In genomic region chr15:93091396-93091795, GRCm38 (mm10) we compare ENCODE assay signal across 19 mouse cellular contexts.
DNase-seq lines count a peak whose midpoint lies in the region; ATAC-seq and TF ChIP-seq lines count a peak whose summit lies in the region.
"Had no signal": no experiment of that assay in that cellular context is flagged by ENCODE, and none has a peak within 500 bp of the region (broad histone marks: within the 10 kb centered on the region; RNA-seq: fewer than 3 reads in every experiment).

No protein-coding gene starts in this region.

- H3K4me3 ChIP-seq in layer of hippocampus, adult 2 months: no peak overlapping the region
- H3K4me3 ChIP-seq: embryonic facial prominence, embryonic 10.5 days; embryonic facial prominence, embryonic 12.5 days; forebrain, embryonic 13.5 days; forebrain, embryonic 15.5 days had no signal

- no peak for DNase-seq in cerebellum, adult 11 months
- no peak for DNase-seq in layer of hippocampus, adult 2 months (ENCODE audit: low spot score in 2 of 2)
- no peak for DNase-seq in embryo, embryonic 10 days (ENCODE audit: low spot score)
- DNase-seq: adrenal gland, adult 2 months; adrenal gland, postnatal 10 days; adrenal gland, postnatal 25 days; cerebellum, adult 11-12 months; cerebellum, adult 2 months; cerebellum, adult 9-10 months; cerebellum, postnatal 10 days; cerebellum, postnatal 25 days; forebrain, postnatal 0 days had no signal

- H3K27ac ChIP-seq in layer of hippocampus, adult 2 months: no peak overlapping the region
- H3K27ac ChIP-seq: embryonic facial prominence, embryonic 10.5 days; embryonic facial prominence, embryonic 12.5 days; forebrain, embryonic 13.5 days; forebrain, embryonic 15.5 days had no signal

- TF ChIP-seq CTCF in layer of hippocampus, adult 2 months (conservative IDR thresholded peaks at IDR 0.05): no peak

- ATAC-seq in common myeloid progenitor, adult 5-6 weeks (replicated peaks; ENCODE audit: low read depth, poor library complexity, severe bottlenecking): peak; percentile 68
- ATAC-seq in granulocyte monocyte progenitor cell, adult 5-6 weeks (replicated peaks; ENCODE audit: poor library complexity, severe bottlenecking): peak; percentile 60
- ATAC-seq in megakaryocyte progenitor cell, adult 5-6 weeks (replicated peaks; ENCODE audit: poor library complexity): peak; percentile 63
- ATAC-seq: forebrain, embryonic 13.5 days; forebrain, embryonic 15.5 days; forebrain, postnatal 0 days had no signal
